Mouse (Mus musculus): ENCODE measurements around the gene Gnai3.

The Gnai3 gene

GRCm38 (mm10) chr3:108145534-108146445 is at the start of gene Gnai3:
Gene Gnai3, minus strand, starts transcription at chr3:108146146.
- in situ Hi-C loops (cut with MboI; ENCODE audit: low pct_unique_long_range_greater_than_20kb in 1 of 2, low sequenced_read_pairs in 2 of 2, unreplicated experiment in 1 of 2): loop anchor here in 1 of 2 experiments (5.0 kb wide), 1 partner anchor 63 kb away; no protein-coding TSS in a partner anchor

- in situ Hi-C loops (cut with MboI; ENCODE audit: low pct_unique_long_range_greater_than_20kb in 1 of 2, low sequenced_read_pairs in 2 of 2, unreplicated experiment in 1 of 2): no loop called here
These were observed 49.3 kb upstream of the Gnai3 start for GRCm38 (mm10) chr3:108195287-108195686.

DNA sequence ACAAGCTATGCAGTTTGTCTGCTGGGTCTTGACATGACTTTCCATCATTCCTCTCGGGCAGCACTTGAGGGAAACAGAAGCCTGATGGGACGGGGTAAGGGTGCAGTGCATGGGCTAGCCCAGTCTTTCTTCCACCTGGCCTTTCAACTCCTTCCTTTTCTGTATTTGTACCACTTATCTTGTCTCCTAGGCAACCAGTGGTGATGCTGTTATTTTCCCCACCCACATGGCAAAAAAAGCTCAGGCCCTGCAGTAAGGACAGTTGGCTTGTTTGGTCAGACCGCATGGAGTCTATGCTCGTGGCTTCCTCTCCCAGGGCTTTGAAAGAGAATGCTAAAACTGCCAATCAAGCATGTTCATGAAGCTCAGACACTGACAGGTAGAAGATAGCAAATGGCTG is 47.7 kb upstream of the Gnai3 start:
- in situ Hi-C loops (cut with MboI; ENCODE audit: low pct_unique_long_range_greater_than_20kb in 1 of 2, low sequenced_read_pairs in 2 of 2, unreplicated experiment in 1 of 2): no loop called here

DNA sequence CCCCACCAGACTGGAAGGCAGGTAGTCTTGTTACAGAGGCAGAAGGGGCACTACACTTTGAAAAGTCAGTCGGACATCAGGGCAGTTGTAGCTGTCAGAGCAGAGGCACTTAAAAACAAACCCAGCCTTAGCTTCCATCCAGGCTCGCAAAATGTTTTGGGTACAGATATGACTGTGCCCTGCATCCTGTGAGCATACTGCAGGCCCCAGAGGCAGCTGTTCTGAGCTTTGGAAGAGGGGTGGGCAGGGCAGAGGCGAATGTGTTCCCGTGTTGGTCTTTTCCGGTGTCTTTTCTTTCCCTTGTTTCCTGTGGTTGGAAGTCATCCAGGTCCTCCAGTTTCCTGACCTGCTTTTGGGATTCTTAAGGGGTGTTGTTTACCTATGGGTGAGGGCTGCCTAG is 44.0 kb upstream of the Gnai3 start:
- in situ Hi-C loops (cut with MboI; ENCODE audit: low pct_unique_long_range_greater_than_20kb in 1 of 2, low sequenced_read_pairs in 2 of 2, unreplicated experiment in 1 of 2): no loop called here

DNA sequence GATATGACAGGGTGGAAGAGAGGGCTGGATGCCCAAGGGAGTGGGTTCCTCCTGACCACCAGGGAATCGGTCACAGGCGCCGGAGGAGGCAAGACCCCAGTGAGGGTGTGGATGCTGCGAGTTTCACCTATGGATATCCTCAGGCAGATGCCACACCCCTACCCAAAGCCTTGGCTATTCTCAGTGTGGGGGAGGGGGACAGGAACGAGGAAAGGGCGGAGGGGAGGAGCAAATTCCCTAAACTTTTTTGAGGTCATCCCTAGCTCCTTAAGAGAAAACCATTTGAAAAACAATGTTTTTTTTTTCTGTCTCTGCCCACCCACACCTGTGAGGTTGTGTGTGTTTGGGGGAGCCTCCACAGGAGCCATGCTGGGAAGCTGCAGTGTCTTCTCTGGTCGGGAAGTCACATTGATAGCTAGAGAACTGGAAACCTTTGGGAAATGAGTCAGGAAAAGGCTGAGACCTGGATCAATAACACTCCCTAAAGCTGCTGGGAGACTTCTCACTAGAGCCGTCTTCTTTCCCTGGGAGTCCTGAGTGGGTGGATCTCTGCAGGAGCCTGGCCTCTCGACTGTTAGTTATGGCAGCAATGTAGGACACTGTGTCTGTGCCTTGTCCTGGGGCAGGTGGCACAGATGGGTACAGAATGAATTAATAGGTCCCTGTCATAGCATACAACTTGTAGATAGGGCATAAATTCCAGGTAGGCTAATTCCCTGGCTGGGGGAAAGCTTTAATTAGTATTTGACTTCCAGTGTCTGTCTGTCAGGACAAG is 43.0 kb upstream of the Gnai3 start:
- in situ Hi-C loops (cut with MboI; ENCODE audit: low pct_unique_long_range_greater_than_20kb in 1 of 2, low sequenced_read_pairs in 2 of 2, unreplicated experiment in 1 of 2): no loop called here

DNA sequence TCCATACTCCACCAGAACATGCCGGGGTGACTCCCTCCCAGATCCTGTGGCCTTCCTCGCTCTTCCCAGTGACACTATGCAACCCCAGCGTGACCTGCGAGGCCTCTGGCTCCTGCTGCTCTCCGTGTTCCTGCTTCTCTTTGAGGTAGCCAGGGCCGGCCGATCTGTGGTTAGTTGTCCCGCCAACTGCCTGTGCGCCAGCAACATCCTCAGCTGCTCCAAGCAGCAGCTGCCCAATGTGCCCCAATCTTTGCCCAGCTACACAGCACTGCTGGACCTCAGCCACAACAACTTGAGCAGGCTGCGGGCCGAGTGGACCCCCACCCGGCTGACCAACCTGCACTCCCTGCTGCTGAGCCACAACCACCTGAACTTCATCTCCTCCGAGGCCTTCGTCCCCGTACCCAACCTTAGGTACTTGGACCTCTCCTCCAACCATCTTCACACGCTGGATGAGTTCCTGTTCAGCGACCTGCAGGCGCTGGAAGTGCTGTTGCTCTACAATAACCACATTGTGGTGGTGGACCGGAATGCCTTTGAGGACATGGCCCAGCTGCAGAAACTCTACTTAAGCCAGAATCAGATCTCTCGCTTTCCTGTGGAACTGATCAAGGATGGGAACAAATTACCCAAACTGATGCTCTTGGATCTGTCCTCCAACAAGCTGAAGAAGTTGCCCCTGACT is 41.3 kb upstream of the Gnai3 start:
- in situ Hi-C loops (cut with MboI; ENCODE audit: low pct_unique_long_range_greater_than_20kb in 1 of 2, low sequenced_read_pairs in 2 of 2, unreplicated experiment in 1 of 2): no loop called here

DNA sequence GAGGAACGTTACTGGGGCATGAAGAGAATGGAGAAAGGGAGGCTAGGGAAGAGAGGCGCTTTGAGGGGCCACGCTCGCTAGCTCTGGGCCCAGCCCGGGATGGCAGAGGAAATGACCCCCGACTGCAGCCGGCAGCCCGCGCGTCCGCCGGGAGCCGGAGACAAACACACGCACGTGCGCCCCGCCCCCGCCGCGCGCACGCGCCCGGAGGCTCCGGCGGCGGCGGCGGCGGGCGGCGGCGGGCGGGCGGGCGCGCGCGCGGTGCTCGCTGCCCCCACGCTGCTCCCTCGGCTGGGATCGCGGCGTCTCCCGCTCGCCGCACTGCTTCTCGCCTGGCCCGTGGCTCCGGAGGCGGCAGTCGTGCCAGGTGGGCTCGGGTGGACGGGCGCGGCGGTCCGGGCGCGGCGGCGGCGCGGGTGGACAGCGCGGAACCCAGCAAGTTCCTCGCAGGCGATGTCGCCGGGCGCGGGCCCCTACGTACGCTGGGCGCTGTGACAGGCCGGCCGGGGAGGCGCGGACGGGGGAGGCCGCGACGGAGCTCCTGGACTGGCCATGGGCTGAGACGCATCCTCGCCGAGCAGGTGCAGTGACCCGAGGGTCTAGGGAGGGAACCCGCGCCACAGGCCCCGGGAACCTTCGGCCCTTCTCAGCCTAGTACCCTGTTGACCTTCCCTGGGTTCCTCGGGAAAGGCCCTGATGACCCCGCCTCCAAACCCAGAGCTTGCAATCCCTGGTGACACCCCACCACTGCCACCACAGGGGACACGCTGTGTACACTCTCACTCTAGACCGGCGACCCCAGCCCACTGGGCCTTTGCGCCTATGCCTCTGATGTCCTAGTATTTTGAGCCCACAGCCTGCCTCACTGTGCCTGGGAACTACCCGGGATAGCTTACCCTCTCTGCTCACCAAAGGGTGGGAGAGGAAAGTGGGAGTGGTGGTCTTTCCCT is 40.4 kb upstream of the Gnai3 start, which contains the start of gene Amigo1:
Gene Amigo1, plus strand, starts transcription at position 238 of the 950 bp plus-strand sequence.
- in situ Hi-C loops (cut with MboI; ENCODE audit: low pct_unique_long_range_greater_than_20kb in 1 of 2, low sequenced_read_pairs in 2 of 2, unreplicated experiment in 1 of 2): no loop called here

- in situ Hi-C loops (cut with MboI; ENCODE audit: low pct_unique_long_range_greater_than_20kb in 1 of 2, low sequenced_read_pairs in 2 of 2, unreplicated experiment in 1 of 2): no loop called here
These were observed 39.6 kb upstream of the Gnai3 start for GRCm38 (mm10) chr3:108185460-108186097.

DNA sequence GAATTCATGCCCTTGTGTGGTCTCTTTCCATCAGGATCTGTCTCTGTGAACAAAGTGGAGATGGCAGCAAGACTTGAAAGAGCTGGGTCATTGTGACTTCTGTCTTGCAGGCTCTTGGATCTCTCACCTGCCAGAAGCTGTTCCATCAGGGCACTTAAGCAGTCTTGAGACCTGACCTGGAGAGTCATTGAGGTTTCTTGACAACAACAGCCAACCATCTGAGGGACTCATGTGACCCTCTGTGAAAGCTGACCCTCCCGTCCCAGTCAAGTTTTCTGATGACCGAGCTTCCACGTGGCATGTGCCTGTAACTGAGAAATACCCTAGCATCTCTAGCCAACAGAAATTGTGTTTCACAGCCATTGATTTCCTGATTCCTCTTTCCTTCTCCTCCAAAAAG is 38.8 kb upstream of the Gnai3 start:
- in situ Hi-C loops (cut with MboI; ENCODE audit: low pct_unique_long_range_greater_than_20kb in 1 of 2, low sequenced_read_pairs in 2 of 2, unreplicated experiment in 1 of 2): no loop called here

GRCm38 (mm10) chr3:108180514-108180913 is 34.6 kb upstream of the Gnai3 start:
- in situ Hi-C loops (cut with MboI; ENCODE audit: low pct_unique_long_range_greater_than_20kb in 1 of 2, low sequenced_read_pairs in 2 of 2, unreplicated experiment in 1 of 2): no loop called here

GRCm38 (mm10) chr3:108178756-108179715 is 33.1 kb upstream of the Gnai3 start:
- in situ Hi-C loops (cut with MboI; ENCODE audit: low pct_unique_long_range_greater_than_20kb in 1 of 2, low sequenced_read_pairs in 2 of 2, unreplicated experiment in 1 of 2): no loop called here

DNA sequence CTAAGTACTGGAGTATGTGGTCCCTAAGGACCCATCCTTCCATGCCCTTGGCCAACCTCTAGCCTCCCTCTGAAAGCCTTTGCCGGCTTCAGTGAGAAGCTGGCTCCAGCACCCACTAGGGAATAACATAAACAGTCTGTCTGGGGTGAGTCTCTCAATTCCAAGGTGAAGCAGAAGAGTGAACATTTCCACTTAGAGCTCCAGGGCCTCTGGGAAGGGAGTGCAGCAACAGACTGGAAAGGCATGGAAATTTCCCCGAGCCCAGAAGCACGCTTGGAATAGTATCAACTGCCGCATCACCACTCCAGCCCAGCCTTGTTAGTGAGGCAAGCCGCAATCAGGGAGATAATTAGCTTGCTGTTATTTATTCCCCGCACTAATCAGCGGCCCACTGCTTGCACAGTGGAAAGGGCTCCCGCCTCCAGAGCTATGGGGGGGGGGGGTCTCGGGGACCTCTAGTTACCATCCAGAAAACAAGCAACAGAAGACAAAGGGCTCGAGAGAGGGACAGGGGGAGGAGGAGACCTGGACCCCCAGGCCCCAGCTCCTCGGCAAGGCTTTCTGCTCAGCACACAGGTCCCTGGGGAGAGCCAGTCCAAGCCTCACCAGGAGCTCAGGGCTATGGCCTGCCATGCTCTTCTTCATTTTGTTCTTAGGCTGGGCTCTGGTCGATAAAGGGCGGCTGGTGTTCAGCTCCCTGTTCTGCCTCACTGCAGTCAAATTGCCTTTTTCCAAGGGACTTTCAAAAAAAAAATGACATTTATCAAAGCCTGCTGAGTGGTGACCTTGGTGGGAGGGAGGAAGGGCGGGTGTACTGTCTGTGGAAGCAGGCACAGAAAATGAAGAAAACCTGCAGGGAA is 29.0 kb upstream of the Gnai3 start:
- in situ Hi-C loops (cut with MboI; ENCODE audit: low pct_unique_long_range_greater_than_20kb in 1 of 2, low sequenced_read_pairs in 2 of 2, unreplicated experiment in 1 of 2): no loop called here

- in situ Hi-C loops (cut with MboI; ENCODE audit: low pct_unique_long_range_greater_than_20kb in 1 of 2, low sequenced_read_pairs in 2 of 2, unreplicated experiment in 1 of 2): loop anchor here (10.0 kb wide), 2 partner anchors 66 to 216 kb away; partner anchors contain the start of gene Psrc1 (in 2 of the 2)
These were observed 23.3 kb upstream of the Gnai3 start for GRCm38 (mm10) chr3:108169199-108169598.

GRCm38 (mm10) chr3:108167499-108167898 is 21.6 kb upstream of the Gnai3 start:
- in situ Hi-C loops (cut with MboI; ENCODE audit: low pct_unique_long_range_greater_than_20kb in 1 of 2, low sequenced_read_pairs in 2 of 2, unreplicated experiment in 1 of 2): loop anchor here (10.0 kb wide), 2 partner anchors 67 to 217 kb away; partner anchors contain the start of gene Psrc1 (in 2 of the 2)

DNA sequence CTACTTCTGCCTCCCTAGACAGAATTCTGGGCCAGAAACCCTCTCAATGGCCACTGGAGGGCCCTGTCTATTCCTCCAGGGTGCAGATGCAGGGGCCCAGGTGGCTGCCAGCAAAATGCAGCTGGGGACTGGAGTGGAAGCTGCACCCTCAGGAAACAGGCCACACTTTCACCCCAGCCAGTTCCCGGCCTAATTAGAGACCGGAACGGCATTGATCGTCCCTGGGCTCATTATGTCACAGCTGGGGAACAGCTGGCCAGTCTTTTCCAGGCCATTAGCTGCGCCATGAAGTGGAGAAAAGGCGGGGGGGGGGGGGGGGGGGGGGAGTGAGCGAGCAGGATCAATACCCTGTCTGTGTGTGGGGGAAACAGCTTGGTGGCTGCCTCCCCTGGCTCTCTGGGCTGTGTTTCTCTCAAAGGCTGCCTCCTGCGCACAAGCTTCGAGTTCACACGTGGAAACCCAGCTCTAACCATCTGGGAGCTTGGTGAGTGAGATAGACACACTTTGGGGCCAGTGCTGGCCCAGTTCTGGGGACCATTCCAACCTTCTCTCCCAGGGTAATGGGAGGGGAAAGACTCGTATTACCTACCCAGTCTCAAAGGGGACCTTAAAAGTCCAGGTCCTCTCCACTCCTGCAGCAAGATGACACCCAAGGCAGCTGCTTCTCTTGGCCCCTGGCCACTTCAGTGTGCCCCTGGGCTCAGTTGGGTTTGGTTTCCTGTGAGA is 20.7 kb upstream of the Gnai3 start:
- in situ Hi-C loops (cut with MboI; ENCODE audit: low pct_unique_long_range_greater_than_20kb in 1 of 2, low sequenced_read_pairs in 2 of 2, unreplicated experiment in 1 of 2): loop anchor here (10.0 kb wide), 2 partner anchors 68 to 218 kb away; partner anchors contain the start of gene Psrc1 (in 2 of the 2)
